Mouse (Mus musculus): Measurements from ENCODE around the gene Smco2. TPM values are rescaled to one million over a fixed set of nuclear protein-coding genes. Genes with fewer than 3 reads are reported as not detected.

Gene Smco2
- polyA plus RNA-seq, 2 experiments: not detected

DNA sequence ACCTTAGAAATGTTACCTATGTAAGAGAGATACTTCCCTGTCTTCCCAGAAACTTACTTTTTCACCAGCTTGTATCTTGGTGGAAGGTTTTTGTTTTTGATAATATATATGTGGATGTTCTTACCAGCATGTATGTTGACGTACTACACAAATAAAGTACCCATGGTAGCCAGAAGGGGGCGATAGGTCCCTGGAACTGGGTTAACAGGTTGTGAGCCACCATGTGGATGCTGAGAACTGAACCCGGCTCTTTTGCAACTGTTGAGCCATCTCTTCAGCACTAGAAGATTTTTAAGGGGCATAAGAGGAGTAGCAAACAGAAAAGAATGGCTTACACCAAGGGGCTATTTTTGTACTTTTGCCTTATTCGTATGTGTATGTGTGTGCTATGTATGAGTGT, 15.8 kb downstream of the Smco2 start:
- no peak for DNase-seq (ENCODE audit: low read depth in 3 of 3, low spot score in 3 of 3)

DNA sequence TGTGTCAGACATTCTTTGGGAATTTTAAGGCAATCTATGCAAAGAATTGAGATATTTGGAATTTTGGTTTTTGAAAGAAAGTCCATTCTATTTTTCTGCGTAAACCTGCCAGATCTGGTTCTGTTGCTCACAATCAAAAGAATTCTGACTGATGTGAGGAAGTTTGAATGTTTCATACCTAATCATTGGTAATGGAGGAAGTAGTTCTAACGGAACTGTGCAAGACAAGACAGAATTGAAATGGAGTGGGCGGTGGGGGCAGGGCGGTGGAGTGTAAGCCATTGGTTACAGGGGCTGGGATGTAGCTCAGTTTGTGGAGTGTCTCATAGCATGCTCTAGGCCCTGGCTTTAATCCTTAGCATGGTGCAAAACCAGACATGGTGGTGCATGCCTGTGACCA, 22.1 kb downstream of the Smco2 start:
- Histone ChIP-seq H3K27me3 (ENCODE audit: control insufficient read depth, insufficient read depth, low read length) (no peaks in the 10 kb centered on the region), H3K9me3 (ENCODE audit: control insufficient read depth, low read length) (peaks cover 3% of the 10 kb centered on the region), H3K4me1 (replicated peaks; ENCODE audit: control insufficient read depth in 2 of 2, insufficient read depth in 2 of 2, low read length in 1 of 2) (no peaks in the 10 kb centered on the region; a peak in 1 of 4 replicates), H3K36me3 (replicated peaks; ENCODE audit: control insufficient read depth, insufficient read depth, low read depth) (no peaks in the 10 kb centered on the region), H3K4me2 (ENCODE audit: low read depth) (no peak overlapping the region), H3K4me3 (ENCODE audit: insufficient read depth in 1 of 2, low read depth in 2 of 2, low read length in 2 of 2) (no peak overlapping the region), H3K27ac (no peak overlapping the region), H3K9ac (replicated peaks) (no peak overlapping the region)
- WGBS (ENCODE audit: insufficient replicate concordance): 65% methylated on average over 4 of the region's 4 CpGs
- DNase-seq (ENCODE audit: low read depth in 3 of 3, low spot score in 3 of 3) (no peak), ATAC-seq (ENCODE audit: insufficient read depth) (no peak)
- no peak for TF ChIP-seq CTCF (IDR thresholded peaks at IDR 0.05; ENCODE audit: low read depth)
- TF ChIP-seq EP300 (IDR thresholded peaks at IDR 0.05; ENCODE audit: low read depth): no peak

More for the DNA sequence above, 15.8 kb downstream of the Smco2 start:
- no peaks in the 10 kb centered on the region for H3K27me3 ChIP-seq (ENCODE audit: control insufficient read depth, insufficient read depth, low read length)
- no peak overlapping the region for H3K4me2 ChIP-seq (ENCODE audit: low read depth)
- no peaks in the 10 kb centered on the region for H3K9me3 ChIP-seq (ENCODE audit: control insufficient read depth, low read length)
- no peak overlapping the region for H3K9ac ChIP-seq (replicated peaks)
- TF ChIP-seq CTCF (IDR thresholded peaks at IDR 0.05; ENCODE audit: low read depth) (peak; percentile 58), EP300 (IDR thresholded peaks at IDR 0.05; ENCODE audit: low read depth) (no peak)
- WGBS (ENCODE audit: insufficient replicate concordance): 67% methylated on average over 4 of the region's 4 CpGs
- no peak overlapping the region for H3K27ac ChIP-seq
- H3K36me3 ChIP-seq (replicated peaks; ENCODE audit: control insufficient read depth, insufficient read depth, low read depth): no peaks in the 10 kb centered on the region
- H3K4me3 ChIP-seq (ENCODE audit: insufficient read depth in 1 of 2, low read depth in 2 of 2, low read length in 2 of 2): no peak overlapping the region
- H3K4me1 ChIP-seq (replicated peaks; ENCODE audit: control insufficient read depth in 2 of 2, insufficient read depth in 2 of 2, low read length in 1 of 2): no peaks in the 10 kb centered on the region
- ATAC-seq (ENCODE audit: insufficient read depth): no peak

DNA sequence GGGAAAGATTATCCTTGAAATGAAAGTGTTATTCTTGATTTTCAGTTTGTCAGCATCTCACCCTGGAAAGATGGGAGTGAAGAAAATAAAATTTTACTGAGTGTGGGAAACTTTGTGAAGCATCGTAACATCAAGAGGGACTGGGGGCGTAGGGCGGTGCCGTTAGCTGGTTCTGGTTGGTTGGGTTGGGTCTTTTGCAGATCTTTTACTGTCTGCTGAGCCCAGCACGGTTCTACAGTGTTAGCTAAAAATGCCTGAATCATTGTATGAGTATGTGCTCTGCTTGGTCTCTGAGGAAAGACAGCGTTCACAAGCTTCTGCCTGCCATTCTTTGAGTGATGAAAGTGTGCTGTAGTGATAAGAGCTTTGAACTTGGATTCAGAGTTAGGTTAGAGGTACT, 24.5 kb downstream of the Smco2 start:
- ATAC-seq (ENCODE audit: insufficient read depth): no peak
- 60% methylated on average over 6 of the region's 6 CpGs for WGBS (ENCODE audit: insufficient replicate concordance)
- no peak overlapping the region for H3K4me2 ChIP-seq (ENCODE audit: low read depth)

DNA sequence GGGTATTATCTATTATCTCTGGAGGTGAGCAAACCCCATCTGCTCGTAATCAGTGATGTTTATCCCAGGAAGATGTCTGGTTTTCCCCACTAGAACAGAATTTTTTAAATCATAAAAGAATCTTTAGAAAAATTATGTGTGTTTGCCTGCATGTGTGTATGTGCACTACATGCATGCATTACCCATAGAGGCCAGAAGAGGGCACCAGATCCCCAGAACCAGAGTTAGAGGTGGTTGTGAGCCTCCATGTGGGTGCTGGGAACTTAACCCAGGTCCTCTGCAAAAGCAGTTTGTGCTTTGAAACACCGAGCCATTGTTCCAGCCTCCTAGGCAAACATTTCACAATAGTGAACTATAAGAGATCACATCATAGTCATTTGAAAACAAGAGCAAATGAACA, 26.9 kb downstream of the Smco2 start:
- WGBS (ENCODE audit: insufficient replicate concordance): 65% methylated on average over 2 of the region's 2 CpGs
- TF ChIP-seq CTCF (IDR thresholded peaks at IDR 0.05; ENCODE audit: low read depth) (peak; percentile 39; the same call in 1 of the 2 replicates), EP300 (IDR thresholded peaks at IDR 0.05; ENCODE audit: low read depth) (no peak)
- no peak overlapping the region for H3K27ac ChIP-seq
- H3K9ac ChIP-seq (replicated peaks): no peak overlapping the region
- H3K4me2 ChIP-seq (ENCODE audit: low read depth): no peak overlapping the region
- H3K4me3 ChIP-seq (ENCODE audit: insufficient read depth in 1 of 2, low read depth in 2 of 2, low read length in 2 of 2): no peak overlapping the region
- H3K9me3 ChIP-seq (ENCODE audit: control insufficient read depth, low read length): peaks cover 5% of the 10 kb centered on the region
- no peak for ATAC-seq (ENCODE audit: insufficient read depth)
- no peaks in the 10 kb centered on the region for H3K4me1 ChIP-seq (replicated peaks; ENCODE audit: control insufficient read depth in 2 of 2, insufficient read depth in 2 of 2, low read length in 1 of 2)
- H3K27me3 ChIP-seq (ENCODE audit: control insufficient read depth, insufficient read depth, low read length): no peaks in the 10 kb centered on the region
- DNase-seq (ENCODE audit: low read depth in 3 of 3, low spot score in 3 of 3): no peak
- no peaks in the 10 kb centered on the region for H3K36me3 ChIP-seq (replicated peaks; ENCODE audit: control insufficient read depth, insufficient read depth, low read depth)

More for the DNA sequence above, 24.5 kb downstream of the Smco2 start:
- no peaks in the 10 kb centered on the region for H3K27me3 ChIP-seq (ENCODE audit: control insufficient read depth, insufficient read depth, low read length)
- H3K36me3 ChIP-seq (replicated peaks; ENCODE audit: control insufficient read depth, insufficient read depth, low read depth): no peaks in the 10 kb centered on the region
- H3K9ac ChIP-seq (replicated peaks): no peak overlapping the region
- no peak for DNase-seq (ENCODE audit: low read depth in 3 of 3, low spot score in 3 of 3)
- H3K4me1 ChIP-seq (replicated peaks; ENCODE audit: control insufficient read depth in 2 of 2, insufficient read depth in 2 of 2, low read length in 1 of 2): no peaks in the 10 kb centered on the region; a peak in 1 of 4 replicates
- no peak for TF ChIP-seq CTCF (IDR thresholded peaks at IDR 0.05; ENCODE audit: low read depth)
- no peak for TF ChIP-seq EP300 (IDR thresholded peaks at IDR 0.05; ENCODE audit: low read depth)
- no peak overlapping the region for H3K27ac ChIP-seq
- peaks cover 5% of the 10 kb centered on the region for H3K9me3 ChIP-seq (ENCODE audit: control insufficient read depth, low read length)
- H3K4me3 ChIP-seq (ENCODE audit: insufficient read depth in 1 of 2, low read depth in 2 of 2, low read length in 2 of 2): no peak overlapping the region

DNA sequence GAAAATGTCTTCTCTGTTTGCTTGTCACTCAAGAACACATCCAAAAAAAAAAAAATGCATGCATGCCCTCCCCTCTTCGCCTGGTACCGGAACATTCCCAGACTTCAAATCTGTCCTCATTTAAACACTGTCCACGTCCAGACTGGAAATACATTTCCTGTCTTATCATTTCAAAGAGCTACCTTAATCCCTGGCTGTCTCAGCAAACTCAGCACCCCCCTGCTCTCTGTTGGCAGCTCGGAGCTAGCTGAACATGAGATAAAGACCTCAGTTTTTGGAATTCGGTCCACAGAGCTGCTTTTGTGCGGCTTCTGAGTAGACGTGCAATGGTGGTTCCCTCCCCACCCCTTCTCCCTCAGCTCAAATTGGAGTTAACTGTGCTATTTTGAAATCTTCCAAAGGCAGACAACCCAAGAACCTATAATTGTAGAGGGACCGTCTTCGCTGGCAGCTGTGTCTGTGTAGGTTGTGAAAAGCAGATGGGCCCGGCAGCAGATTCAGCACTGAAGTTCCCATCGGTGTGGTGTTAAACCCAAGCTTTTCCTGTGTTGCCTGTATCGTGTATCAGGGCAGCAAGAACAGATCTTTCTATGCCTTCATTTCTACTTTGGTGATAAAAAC, 27.6 kb downstream of the Smco2 start:
- TF ChIP-seq CTCF (IDR thresholded peaks at IDR 0.05; ENCODE audit: low read depth) (no peak), EP300 (IDR thresholded peaks at IDR 0.05; ENCODE audit: low read depth) (no peak)
- no peak for ATAC-seq (ENCODE audit: insufficient read depth)
- H3K4me3 ChIP-seq (ENCODE audit: insufficient read depth in 1 of 2, low read depth in 2 of 2, low read length in 2 of 2): no peak overlapping the region
- no peaks in the 10 kb centered on the region for H3K27me3 ChIP-seq (ENCODE audit: control insufficient read depth, insufficient read depth, low read length)
- peaks cover 5% of the 10 kb centered on the region for H3K9me3 ChIP-seq (ENCODE audit: control insufficient read depth, low read length)
- H3K4me1 ChIP-seq (replicated peaks; ENCODE audit: control insufficient read depth in 2 of 2, insufficient read depth in 2 of 2, low read length in 1 of 2): 0 out of 4 replicates have a peak, but pooled peaks cover 0 to 2% of the 10 kb centered on the region in 2 experiments
- no peak overlapping the region for H3K4me2 ChIP-seq (ENCODE audit: low read depth)
- 78% methylated on average over 12 of the region's 12 CpGs for WGBS (ENCODE audit: insufficient replicate concordance)
- no peak overlapping the region for H3K27ac ChIP-seq
- H3K36me3 ChIP-seq (replicated peaks; ENCODE audit: control insufficient read depth, insufficient read depth, low read depth): no peaks in the 10 kb centered on the region
- DNase-seq (ENCODE audit: low read depth in 3 of 3, low spot score in 3 of 3): no peak
- no peak overlapping the region for H3K9ac ChIP-seq (replicated peaks)
